Mouse (Mus musculus): ENCODE results near the gene Arl4a.

GRCm38 (mm10) chr12:39979792-39980191 lies 58.0 kb downstream of the Arl4a start:
- TF ChIP-seq CTCF (IDR thresholded peaks at IDR 0.05; ENCODE audit: insufficient read depth, low read length): no peak
- no peak for TF ChIP-seq POLR2A (IDR thresholded peaks at IDR 0.05; ENCODE audit: borderline replicate concordance, extremely low read depth, low read depth, low read length)

All from lung, adult 2 months (tissue).